ENCODE assay signal across 19 mouse cellular contexts in genomic region chr1:92111551-92111950, GRCm38 (mm10).
DNase-seq lines count a peak whose midpoint lies in the region; ATAC-seq and TF ChIP-seq lines count a peak whose summit lies in the region.
"Had no signal": no experiment of that assay in that cellular context is flagged by ENCODE, and none has a peak within 500 bp of the region (broad histone marks: within the 10 kb centered on the region; RNA-seq: fewer than 3 reads in every experiment).

No protein-coding gene starts in this region.

- intact Hi-C loops in heart, adult 2 months (cut with DNase I), result no loop called here

- peak overlapping the region; percentile 60 for H3K27ac ChIP-seq in heart, adult 2 months
- H3K27ac ChIP-seq in heart, embryonic 11.5 days (ENCODE audit: low read depth, low read length), result no peak overlapping the region
- peak overlapping the region; percentile 42 for H3K27ac ChIP-seq in stomach, postnatal 0 days (replicated peaks)
- H3K27ac ChIP-seq: embryonic facial prominence, embryonic 12.5 days; forebrain, embryonic 13.5 days; hindbrain, embryonic 13.5 days; hindbrain, postnatal 0 days had no signal

- no peak for TF ChIP-seq EP300 in heart, adult 2 months (IDR thresholded peaks at IDR 0.05; ENCODE audit: insufficient read depth, low read depth, low read length)
- TF ChIP-seq EP300 in stomach, postnatal 0 days (optimal IDR thresholded peaks at IDR 0.05), result no peak

- TF ChIP-seq POLR2A in heart, adult 2 months (IDR thresholded peaks at IDR 0.05; ENCODE audit: insufficient read depth, low read depth, low read length), result no peak

- no peak for ATAC-seq in heart, embryonic 11.5 days (replicated peaks; ENCODE audit: insufficient number of reproducible peaks, low FRiP score, low TSS enrichment)
- 0 out of 2 replicates have a peak, but pooled peaks have one; percentile 22 for ATAC-seq in stomach, postnatal 0 days (ENCODE audit: low FRiP score, low TSS enrichment)
- ATAC-seq in monocyte, adult 5-6 weeks (replicated peaks; ENCODE audit: insufficient number of reproducible peaks, low FRiP score, low TSS enrichment, poor library complexity, severe bottlenecking), result no peak
- ATAC-seq: forebrain, embryonic 13.5 days; forebrain, postnatal 0 days; hindbrain, postnatal 0 days had no signal

- peaks cover 1% of the 10 kb centered on the region; the same call in 1 of the 2 replicates for H3K79me2 ChIP-seq in heart, adult 2 months (replicated peaks; ENCODE audit: control insufficient read depth, insufficient read depth, low read length)

- no peaks in the 10 kb centered on the region for H3K9me3 ChIP-seq in heart, embryonic 11.5 days (replicated peaks; ENCODE audit: control insufficient read depth, low read length)
- H3K9me3 ChIP-seq in stomach, postnatal 0 days (ENCODE audit: control insufficient read depth, low read length), result no peaks in the 10 kb centered on the region
- H3K9me3 ChIP-seq: embryonic facial prominence, embryonic 12.5 days; forebrain, embryonic 13.5 days; hindbrain, embryonic 13.5 days had no signal

- peak; percentile 37 to 43 for DNase-seq in cerebellum, postnatal 36 days
- DNase-seq in cerebellum, adult 11 months, result no peak
- peak in 1 of 2 experiments; percentile 27 for DNase-seq in heart, adult 2 months
- peak; percentile 85 for DNase-seq in gonadal fat pad, adult 2 months (ENCODE audit: low read depth)
- no peak for DNase-seq in stomach, postnatal 0 days (ENCODE audit: low spot score)
- no peak for DNase-seq in urinary bladder, adult 2 months (ENCODE audit: low spot score)
- DNase-seq: adrenal gland, adult 8-10 months; adrenal gland, postnatal 36 days; embryo, embryonic 11 days; forebrain, postnatal 0 days; gastrocnemius, postnatal 10 days; heart, postnatal 10 days; kidney, adult 18-20 months had no signal

- H3K4me2 ChIP-seq in heart, embryonic 11.5 days, result no peak overlapping the region
- H3K4me2 ChIP-seq in stomach, postnatal 0 days (replicated peaks; ENCODE audit: low read depth), result no peak overlapping the region
- H3K4me2 ChIP-seq: embryonic facial prominence, embryonic 12.5 days; forebrain, embryonic 13.5 days; hindbrain, embryonic 13.5 days had no signal

- no peak for TF ChIP-seq CTCF in heart, adult 2 months (IDR thresholded peaks at IDR 0.05)
- TF ChIP-seq CTCF in stomach, postnatal 0 days (IDR thresholded peaks at IDR 0.05; ENCODE audit: low read depth), result 0 out of 2 replicates have a peak, but pooled peaks have one; percentile 10

- no peaks in the 10 kb centered on the region; the same call in 1 of the 2 replicates for H3K36me3 ChIP-seq in heart, adult 2 months (ENCODE audit: control insufficient read depth, insufficient read depth, low read length)
- H3K36me3 ChIP-seq in heart, embryonic 11.5 days (ENCODE audit: control insufficient read depth, insufficient read depth, low read length), result no peaks in the 10 kb centered on the region
- no peaks in the 10 kb centered on the region for H3K36me3 ChIP-seq in stomach, postnatal 0 days (ENCODE audit: control insufficient read depth, insufficient read depth, low read length)
- H3K36me3 ChIP-seq: embryonic facial prominence, embryonic 12.5 days; hindbrain, embryonic 13.5 days had no signal

- no peaks in the 10 kb centered on the region for H3K27me3 ChIP-seq in heart, adult 2 months (ENCODE audit: control insufficient read depth, insufficient read depth, low read length)
- H3K27me3 ChIP-seq in heart, embryonic 11.5 days (ENCODE audit: control insufficient read depth, insufficient read depth, low read length), result no peaks in the 10 kb centered on the region
- H3K27me3 ChIP-seq in stomach, postnatal 0 days (ENCODE audit: control insufficient read depth, insufficient read depth, low read length), result no peaks in the 10 kb centered on the region
- H3K27me3 ChIP-seq: embryonic facial prominence, embryonic 12.5 days; forebrain, embryonic 13.5 days; hindbrain, embryonic 13.5 days had no signal

- H3K4me3 ChIP-seq in heart, adult 2 months, result peak overlapping the region; percentile 5; the same call in 1 of the 2 replicates
- no peak overlapping the region for H3K4me3 ChIP-seq in heart, embryonic 11.5 days (ENCODE audit: low read depth, low read length)
- no peak overlapping the region for H3K4me3 ChIP-seq in stomach, postnatal 0 days (ENCODE audit: low read depth, low read length)
- H3K4me3 ChIP-seq: embryonic facial prominence, embryonic 12.5 days; forebrain, embryonic 13.5 days; hindbrain, embryonic 13.5 days had no signal

- 0 out of 2 replicates have a peak overlapping the region, but pooled peaks have one; percentile 19 for H3K9ac ChIP-seq in heart, adult 2 months (ENCODE audit: low read depth, low read length)
- no peak overlapping the region for H3K9ac ChIP-seq in heart, embryonic 11.5 days (ENCODE audit: low read depth, low read length)
- no peak overlapping the region for H3K9ac ChIP-seq in stomach, postnatal 0 days (ENCODE audit: low read length)
- H3K9ac ChIP-seq: embryonic facial prominence, embryonic 12.5 days; forebrain, embryonic 13.5 days; forebrain, postnatal 0 days; hindbrain, embryonic 13.5 days had no signal

- WGBS in heart, adult 2 months, result 51% methylated on average over 2 of the region's 2 CpGs
- 65% methylated on average over 2 of the region's 2 CpGs for WGBS in heart, embryonic 11.5 days (ENCODE audit: insufficient replicate concordance)
- WGBS in stomach, postnatal 0 days, result 46% methylated on average over 2 of the region's 2 CpGs

- peaks cover 21% of the 10 kb centered on the region for H3K4me1 ChIP-seq in heart, adult 2 months (ENCODE audit: control insufficient read depth, insufficient read depth, low read length)
- H3K4me1 ChIP-seq in heart, embryonic 11.5 days (ENCODE audit: control insufficient read depth, insufficient read depth, low read length), result peaks cover 10% of the 10 kb centered on the region
- H3K4me1 ChIP-seq in stomach, postnatal 0 days (replicated peaks; ENCODE audit: control insufficient read depth, insufficient read depth), result no peaks in the 10 kb centered on the region

Comparison
In these comparisons a context has a peak if more than half of its experiments do, and no peak if none do; other contexts are left out.
1. DNase-seq: peak in cerebellum, postnatal 36 days (2 of 2) and gonadal fat pad, adult 2 months (single experiment); none in cerebellum, adult 11 months (single experiment), stomach, postnatal 0 days (single experiment) and urinary bladder, adult 2 months (single experiment).